Mouse (Mus musculus) gastrocnemius, adult 18-20 months (tissue): Measurements from ENCODE around the gene Gm10300. TPM values are rescaled to one million over a fixed set of nuclear protein-coding genes. Genes with fewer than 3 reads are reported as not detected.

ENCODE experiments used
- DNase-seq: peaks from one replicate; pipeline ENCODE4 v3.0.0; 2021; ENCODE audit warnings: low spot score
- long read RNA-seq, 2 experiments: library from polyadenylated mRNA; stranded (forward); transcript quantifications; one replicate each; pipeline ENCODE4 v2.0.0; 2021
- total RNA-seq, 2 experiments: library from RNA; stranded (reverse); gene quantifications; 2 replicates each; pipeline ENCODE4 v1.2.3; 2021

The Gm10300 gene
- total RNA-seq, result under 1 TPM in 1 of 2 experiments, not detected in 1; 0.09 TPM
- long read RNA-seq, experiment 1, result 0 reads
- long read RNA-seq, experiment 2, partial matches to known transcripts, result 0 of 1 reads
- long read RNA-seq, experiment 2, other reads (novel, unspliced or antisense), result 0 of 1 reads

DNA sequence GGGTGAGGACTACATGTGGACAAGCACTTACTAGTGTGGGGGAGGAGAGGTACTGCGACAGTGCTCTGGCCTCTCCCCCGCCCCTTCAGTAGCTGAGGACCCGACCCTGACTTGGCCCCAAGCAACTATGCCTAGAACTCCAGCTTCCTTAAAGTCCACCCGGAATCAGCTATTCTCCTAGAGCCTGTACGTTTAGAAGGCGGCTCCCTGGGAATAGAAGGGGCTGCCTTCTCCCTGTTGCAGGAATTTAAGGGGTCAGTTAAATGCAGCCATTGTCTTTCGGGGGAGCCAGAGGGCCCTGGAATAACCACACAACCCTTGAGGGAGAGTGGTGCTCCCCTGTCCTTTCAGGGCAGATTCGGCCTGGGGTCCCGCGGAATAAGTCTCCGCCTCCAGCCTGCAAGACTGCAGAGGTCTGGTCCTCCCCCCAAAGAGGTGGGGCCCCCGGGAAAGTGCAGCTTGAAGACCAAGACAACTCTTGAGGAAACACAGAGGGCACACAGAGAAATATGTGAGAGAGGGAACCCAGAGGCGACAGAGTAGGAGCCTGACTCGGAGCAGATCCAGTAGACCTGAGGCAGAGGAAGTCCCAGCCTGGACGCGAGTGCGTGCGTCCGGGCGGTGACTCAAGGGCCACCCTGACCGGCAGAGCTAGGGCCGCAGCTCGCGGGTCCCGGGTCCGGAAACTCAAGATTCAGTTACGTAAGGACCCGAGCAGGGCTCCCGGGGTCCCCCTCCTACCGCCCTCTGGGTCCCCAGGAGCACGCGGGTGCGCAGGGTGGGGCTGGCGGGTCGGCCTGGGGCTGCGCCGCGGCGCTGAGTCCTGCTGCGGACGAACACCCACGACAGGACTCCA lies at the start of gene Gm10300:
TSS of gene Gm10300 (plus strand) at position 621 of the 856 bp plus-strand sequence.
- peak; percentile 52 for DNase-seq

DNA sequence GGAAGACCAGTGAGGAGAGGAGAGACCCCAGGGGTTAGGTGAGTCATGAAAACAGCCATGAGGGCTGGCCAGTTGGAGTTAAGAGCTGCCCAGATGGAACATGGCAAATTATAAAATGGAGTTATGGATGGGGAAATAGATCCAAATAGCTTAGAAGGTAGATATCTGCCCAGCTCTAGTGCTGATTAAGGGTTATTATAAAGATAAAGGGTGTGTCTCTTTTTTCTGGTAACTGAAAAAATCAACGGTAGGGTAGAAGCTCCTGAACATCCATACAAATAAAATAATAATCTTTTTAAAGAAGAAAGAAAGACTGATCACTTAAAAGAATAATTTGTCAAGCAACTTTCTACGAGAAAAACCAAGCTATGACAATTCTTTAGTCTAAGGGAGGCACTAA lies 49.2 kb upstream of the Gm10300 start:
- no peak for DNase-seq

DNA sequence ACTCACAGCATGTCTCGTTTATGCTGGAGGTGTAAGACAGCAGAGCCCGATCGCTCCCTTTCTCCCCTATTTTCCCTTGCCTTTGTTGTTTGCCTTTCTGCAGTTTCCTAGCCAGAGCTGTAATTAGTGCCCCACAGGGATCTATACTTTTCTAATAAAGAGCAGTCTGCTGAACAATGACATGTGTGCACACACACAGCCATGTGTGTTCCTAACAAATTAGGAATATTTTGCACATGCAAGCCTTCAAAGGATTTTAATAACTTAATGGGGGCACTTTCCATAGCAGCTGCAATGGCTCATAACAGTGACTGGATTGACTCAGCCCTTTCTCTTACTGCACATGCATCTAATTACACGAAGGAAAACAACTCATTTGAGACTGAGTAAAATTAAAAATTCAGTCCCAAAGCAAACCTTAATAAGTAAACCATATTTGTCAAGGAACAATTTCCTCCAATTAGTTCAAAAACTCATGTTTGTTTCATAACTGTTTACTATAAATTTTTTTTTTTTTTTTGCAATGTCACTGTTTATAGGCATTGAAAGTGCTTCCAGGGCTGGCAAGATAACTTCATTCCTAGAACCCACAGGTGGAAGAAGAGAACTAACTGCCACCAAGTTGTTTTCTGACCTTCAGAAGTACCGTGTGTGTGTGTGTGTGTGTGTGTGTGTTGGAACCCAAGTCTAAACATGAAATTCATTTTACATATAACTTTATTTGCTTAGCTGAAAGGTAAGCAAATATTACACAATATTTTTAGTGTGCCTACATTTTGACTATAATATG lies 48.6 kb upstream of the Gm10300 start:
- DNase-seq, result no peak

DNA sequence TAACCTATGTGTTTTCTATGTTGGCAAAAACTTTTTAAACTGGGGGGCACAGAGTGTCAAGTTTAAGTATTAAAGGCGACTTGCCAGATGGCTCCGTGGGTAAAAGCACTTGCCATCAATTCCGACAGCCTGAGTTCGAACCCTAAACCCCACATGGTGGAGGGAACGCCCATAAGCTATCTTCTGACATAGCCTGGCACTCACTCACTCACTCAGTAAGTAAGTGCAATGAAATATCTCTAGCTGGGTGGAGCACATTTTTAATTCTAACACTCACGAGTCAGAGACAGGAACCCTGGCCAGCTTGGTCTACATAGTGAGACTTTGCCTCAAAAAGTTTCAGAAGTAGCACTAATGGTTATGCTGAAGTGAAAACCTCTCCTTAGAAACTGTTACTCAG lies 47.3 kb upstream of the Gm10300 start:
- no peak for DNase-seq

DNA sequence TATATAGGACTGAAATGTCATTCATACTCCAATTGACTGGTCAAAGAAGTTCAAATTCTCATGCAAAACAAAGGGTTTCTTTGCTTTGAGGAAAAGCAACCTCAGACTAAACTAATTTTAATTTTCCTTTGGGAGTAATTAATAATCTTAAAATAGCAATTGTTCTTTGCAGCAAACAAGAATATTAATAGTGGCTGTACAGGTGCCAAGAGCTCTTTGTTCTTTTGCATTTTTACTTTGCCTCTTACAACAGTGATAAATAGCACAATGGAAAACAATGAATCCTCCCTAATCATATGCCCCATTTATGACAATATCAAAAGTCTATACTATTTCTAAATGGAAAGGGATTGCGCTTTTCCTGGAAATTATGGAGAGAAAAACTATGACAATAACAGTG lies 46.7 kb upstream of the Gm10300 start:
- no peak for DNase-seq

DNA sequence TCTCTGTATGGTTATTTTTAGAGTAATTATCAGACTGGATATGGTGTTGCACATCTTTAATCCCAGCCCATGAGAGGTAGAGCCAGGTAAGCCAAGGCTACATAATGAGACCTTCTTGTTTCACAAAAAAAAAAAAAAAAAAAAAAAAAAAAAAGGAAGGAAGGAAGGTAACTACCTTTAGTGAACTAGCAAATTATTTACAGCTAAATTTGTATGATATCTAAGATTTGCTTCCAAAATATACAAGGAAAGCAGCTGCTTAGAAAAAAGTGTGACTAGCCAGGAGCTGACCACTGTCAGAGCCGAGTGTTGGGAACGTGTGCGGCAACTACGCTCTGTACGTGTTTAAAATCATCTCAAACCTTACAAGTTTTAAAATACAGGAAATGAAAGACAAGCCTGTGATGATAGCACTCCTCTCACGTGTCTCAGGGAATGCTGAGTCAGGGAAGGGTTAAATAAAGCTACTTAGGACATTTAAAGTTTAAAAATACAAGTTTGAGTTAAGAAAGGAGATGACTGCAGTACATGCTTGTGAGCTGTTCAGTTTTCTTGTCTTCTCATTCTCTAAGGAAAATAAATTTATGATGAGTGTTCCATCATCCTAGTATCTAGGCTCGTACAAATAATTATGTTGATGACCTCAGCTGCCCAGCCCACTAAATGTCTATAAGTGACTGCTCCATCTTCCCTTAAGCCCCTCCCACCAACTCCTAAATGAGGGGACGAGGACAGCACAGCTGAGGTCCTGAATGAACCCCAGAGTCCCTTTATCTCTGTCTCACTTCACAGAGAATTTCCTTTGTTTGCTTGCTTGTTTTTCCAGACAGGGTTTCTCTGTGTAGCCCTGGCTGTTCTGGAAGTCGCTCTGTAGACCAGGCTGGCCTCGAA lies 44.4 kb upstream of the Gm10300 start:
- DNase-seq, result no peak

DNA sequence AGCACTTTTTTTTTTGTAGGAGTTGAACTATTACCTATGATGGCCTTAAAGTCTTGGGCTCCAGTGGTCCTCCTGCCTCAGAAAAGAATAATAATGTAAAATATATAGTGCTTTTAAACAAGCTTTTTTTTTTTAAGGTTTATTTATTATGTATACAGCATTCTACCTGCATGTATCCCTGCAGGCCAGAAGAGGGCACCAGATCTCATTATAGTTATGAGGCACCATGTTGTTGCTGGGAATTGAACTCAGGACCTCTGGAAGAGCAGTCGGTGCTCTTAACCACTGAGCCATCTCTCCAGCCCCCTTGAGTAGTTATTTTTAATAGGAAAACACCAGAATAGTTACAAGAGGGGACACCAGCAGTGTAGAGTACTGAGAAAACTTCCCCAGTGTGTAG lies 41.3 kb upstream of the Gm10300 start:
- no peak for DNase-seq

DNA sequence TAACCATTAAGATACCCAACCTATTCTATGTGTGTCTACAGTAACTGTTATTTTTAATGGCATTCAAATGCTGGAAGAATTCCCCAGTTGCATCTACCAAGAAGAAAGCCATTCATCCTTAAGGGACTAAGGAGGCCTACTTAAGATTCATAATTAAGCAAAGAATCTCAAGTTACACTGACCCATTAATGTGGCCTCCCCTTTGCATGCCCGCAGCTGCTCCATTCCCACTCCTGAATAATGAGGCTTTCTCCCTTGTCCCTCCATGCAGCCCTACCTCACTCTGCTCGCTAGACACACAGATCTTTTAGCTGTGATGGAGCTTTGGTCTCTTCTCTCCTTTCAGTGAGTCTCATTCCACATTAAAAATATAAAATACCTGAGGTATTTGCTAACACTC lies 40.3 kb upstream of the Gm10300 start:
- DNase-seq, result no peak

DNA sequence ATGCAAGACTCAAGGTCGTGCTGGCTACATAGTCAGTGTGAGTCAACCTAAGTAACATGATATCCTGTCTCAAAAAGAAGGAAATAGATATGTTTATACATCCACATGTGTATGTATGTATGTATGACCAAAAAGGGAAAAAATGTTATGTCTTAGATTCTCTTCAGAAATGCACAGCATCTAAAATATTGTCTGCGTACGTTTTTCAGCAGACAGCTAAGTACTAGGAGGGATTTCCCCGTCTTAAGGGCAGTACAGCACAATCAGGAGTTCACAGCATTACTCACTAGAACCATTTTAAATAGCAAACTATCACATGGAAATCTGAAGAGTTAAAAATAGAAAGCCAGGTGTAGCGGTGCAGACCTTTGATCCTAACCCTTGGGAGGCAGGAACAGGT lies 37.4 kb upstream of the Gm10300 start:
- DNase-seq, result no peak

DNA sequence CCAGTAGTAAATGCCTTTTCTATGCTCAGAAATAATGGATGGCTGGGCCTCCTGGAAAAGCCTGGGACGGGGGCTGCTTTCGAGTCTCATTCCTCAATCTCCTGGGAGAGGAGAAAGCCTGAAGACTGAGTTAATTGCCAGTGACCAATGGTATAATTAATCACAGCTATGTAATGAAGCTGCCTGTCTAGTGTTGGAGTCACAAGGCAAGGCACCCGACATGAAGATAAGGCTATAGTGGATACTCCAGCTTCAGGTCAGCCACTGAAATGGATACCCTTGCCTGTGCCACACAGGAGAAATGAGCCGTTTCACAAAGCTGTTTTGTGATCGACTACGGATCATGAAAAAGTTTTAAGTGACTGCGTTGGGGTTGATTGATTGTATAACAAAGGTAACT lies 36.5 kb upstream of the Gm10300 start:
- no peak for DNase-seq

DNA sequence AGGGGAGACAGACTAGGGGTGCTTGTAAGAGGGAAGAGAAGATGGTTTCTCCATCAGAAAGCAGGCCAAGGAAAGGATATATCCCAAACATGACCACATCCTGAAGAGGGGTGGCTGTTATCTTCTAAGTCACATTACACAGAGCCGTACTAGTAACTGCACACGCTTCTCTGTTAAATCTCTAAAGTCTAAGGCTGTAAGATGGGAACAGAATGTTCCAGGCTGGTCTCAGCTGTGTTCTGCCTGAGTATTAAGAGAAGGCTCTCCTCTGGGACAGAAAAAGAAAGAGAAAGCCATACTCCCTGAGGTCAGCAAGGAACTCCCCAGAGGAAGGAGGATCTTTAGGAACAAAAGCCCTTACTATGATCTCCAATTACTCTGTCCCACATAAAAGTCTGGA lies 35.7 kb upstream of the Gm10300 start:
- peak; percentile 56 for DNase-seq

DNA sequence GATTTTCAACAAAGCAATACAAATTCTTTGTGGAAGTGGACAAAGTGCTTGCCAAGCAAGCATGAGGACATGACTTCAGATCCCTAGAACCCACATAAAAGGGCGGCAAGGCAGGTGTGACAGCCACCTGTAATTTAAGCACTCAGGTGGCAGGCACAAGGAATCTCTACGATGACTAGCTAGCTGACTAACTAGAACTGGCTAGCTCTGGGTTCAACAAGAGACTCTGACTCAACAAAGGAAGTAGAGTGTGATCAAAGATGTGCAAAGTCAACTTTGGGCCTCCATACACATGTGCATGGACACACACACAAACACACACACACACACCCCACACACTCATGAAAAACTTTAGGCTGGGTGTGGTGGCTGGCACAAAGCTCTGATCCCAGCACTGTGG lies 35.0 kb upstream of the Gm10300 start:
- DNase-seq, result no peak

DNA sequence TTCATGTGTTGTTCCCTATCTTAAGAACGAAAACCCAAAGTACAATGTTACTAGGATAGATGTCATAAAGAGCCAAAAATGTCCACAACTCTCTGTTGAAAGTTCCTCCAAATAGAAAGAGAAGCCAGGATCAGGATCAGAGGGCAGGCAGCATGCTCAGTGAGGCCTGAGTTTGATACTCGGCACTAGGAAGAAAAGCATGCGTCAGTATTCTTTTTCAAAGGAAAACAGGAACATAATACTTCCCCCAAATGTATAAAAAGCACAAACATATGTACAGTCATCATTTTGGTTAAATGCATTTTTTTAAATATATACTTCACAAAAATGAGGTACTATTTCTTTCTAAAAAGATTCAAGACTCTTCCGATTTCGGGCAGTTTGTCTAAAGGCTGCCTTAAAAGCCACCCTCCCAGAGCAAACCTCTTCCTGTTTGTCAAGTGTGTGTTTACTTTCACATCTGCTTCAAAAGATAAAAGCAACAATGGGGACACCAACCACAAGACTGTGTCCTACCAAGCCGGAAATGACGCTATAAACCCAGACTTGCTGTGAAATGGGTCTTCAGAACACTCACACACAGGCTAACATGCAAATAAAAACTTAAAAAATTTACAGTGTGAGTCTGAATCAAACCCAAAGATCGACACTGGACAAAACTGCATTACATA lies 34.4 kb upstream of the Gm10300 start:
- DNase-seq, result no peak

DNA sequence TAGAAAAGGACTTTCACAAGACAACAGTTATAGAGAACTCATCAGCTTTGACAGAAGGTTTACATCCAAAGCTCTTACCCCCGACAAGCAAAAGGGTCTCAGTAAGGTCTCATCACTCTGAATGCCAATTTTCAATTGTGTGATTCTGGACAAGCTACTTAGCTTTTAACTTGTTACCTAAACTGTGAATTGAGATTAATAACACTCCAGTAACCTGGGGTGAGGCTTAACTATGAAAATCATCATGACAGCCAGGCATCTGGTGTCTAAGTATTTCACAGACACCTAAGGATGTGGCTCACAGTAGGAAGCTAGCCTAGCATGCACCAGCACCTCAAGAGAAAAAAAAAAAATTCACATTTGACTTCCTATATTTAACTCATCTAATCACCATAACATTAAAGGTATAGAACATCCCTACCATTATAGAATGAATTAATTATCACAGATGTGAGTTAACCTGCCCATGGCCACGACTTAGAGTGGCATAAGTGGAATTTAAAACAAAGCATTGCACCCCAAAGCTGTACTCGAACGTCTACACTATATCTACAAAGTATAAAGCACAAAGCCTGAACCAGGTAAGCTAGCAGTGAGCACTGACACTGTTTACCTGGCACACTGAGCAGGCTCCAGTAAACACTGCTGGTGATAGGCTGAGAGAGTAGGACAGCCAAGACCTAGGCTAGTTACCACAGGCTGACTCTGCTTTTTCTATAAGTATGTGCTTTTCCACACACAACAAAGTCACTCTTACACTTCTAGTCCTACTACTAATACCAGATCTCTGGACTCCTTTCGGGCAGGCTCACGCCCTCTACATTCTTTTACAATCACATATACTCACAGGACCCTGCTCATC lies 32.8 kb upstream of the Gm10300 start:
- no peak for DNase-seq

DNA sequence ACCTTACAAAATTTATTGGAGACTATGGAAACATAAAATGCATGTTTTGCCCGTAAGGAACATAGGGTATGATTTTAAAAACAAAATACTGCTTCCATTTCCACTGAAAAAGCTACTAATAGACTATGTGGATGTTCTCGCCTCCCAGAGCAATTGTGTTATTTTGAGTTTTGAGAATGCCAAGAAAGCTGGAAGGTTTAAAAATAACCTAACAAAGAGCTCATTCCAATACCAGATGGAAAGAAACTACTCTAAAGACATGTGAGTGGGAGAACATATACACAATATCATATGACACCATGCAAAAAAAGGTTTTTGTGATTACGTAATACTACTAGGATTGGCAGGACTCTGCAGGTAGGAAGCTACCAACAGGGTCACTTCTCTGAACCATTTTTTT lies 30.8 kb upstream of the Gm10300 start:
- no peak for DNase-seq

DNA sequence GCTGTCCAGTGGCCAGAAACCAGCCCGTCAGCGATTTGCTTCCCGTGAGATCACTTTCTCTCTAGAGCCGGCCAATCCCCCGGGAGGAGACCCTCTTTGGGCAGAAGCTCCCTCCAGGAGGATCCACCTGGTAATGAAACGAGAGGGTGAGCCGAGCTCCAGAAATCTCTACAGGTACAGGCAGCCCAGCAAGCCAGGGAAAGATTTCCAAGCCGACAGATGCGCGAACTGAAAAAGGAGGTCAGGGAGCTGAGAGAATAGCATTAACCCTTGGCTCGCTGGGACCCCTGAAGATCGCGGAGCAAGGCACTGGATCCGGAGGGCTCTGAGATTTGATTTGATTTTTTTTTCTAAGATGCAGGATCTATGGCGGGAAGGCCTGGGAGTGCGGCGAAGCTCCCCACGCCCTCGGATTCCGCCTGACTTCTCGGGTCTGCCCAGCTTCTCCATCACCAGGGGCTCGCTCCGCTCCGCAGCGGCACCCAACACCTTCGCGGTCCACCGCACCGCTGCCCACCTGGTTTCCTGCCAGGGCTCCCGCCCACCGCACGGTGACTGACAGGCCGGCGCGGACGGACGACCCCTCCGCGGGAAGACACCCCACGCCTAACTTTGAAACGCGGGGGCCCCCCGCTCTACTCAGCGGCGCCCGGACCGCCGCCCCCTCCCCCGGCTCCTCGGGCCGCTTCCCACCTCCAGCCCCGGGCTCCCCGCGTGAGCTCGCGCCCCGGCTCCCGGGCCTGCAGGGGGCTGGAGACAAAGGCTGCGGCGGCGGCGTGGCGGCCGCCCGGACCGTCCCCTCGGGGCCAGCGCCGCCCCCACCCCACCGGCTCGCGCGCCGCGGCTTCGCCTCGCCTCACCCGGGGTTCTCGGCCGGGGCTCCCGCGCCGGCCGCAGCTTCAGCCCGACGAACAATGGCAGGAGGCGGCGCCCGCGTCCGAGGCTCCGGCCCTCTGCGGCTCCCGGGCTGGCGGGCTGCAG lies 26.2 kb upstream of the Gm10300 start:
- DNase-seq, result peak; percentile 32

DNA sequence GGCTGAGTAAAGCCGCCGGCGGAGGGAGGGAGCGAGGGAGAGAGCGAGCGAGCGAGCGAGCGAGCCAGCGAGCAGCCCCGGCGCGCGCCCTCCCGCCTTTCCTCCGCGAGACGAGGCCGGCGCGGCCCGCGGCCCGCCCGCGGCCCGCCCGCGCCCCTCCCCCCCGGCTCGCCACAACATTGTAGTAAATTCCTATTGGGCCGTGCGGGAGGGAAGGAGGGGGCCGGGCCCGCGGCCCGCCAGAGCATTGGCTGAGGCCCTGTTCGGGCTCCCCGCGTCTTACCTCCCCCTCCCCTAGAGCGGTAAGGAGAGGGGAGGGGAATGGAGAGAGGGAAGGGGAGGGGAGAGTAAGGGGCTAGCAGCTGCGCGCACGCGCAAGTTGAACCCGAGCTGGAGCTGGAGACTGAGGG lies 25.5 kb upstream of the Gm10300 start:
- peak; percentile 78 for DNase-seq

DNA sequence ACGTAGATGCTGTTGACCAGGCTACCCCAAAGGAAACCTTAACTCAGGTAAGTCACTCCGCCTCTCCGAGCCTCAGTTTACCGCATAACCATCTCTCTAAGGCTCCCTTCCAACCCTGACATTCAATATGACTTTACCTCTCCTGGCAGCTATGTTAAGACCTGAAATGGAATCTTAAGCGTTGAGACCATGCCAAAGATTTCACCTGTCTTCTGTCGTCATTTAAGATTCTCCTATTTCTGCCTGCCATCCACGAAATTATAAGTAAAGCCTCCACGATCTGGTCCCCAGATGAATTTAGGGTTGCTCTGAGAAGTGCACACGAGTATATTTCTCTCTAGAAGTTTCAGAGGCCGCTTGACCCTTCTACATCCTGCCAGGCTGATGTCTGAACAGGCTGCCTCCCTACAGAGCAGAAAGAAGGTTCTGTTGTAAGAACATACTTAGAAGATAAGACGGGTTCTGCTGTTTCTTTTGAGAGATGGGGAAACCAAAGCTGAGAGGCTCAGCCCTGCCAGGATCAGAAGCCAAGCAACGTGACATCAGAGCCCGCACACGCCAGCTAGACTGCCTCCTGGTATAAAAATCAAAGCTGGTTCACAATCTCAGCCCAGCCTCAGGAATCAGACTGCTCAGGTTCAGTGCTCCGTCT lies 24.8 kb upstream of the Gm10300 start:
- DNase-seq, result peak; percentile 30
